Mouse (Mus musculus) heart, adult 2 months (tissue): ENCODE results near the gene Gm14698.
"Not testable (repeated sequence)": the region's sequence is repeated elsewhere in the genome, so short reads cannot be mapped to it uniquely, and the experiment has no call there.

Source experiments
- CTCF ChIP-seq: fragments of 200-600 bp; IDR thresholded peaks from 2 replicates; pipeline ENCODE4 v1.8.1; 2022; ENCODE audit warnings: antibody characterized with exemption, mild to moderate bottlenecking, moderate library complexity
- POLR2A ChIP-seq: fragments of 200-500 bp; IDR thresholded peaks from 2 replicates; pipeline ENCODE4 v1.6.1; 2011; ENCODE audit warnings: mild to moderate bottlenecking, low read depth, low read length, control low read depth; ENCODE audit not compliant: insufficient read depth

DNA sequence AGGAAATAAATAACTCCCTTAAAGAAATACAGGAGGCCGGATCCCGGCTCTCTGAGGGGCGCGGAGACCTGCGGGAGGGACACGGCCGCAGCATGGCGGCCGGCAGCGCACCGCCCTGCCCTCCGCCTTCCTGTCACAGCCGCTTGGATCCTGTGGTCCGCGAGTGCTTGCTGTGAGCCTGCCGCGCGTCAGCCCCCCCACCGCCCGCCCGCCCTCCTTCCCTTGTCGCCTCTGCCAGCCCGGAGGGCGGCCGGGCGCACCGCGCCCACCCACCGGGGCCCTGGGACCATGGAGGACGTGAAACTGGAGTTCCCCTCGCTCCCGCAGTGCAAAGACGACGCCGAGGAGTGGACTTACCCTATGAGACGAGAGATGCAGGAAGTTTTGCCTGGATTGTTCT lies at the start of gene Gm14698:
- not testable (repeated sequence) for TF ChIP-seq CTCF, POLR2A
